Mouse (Mus musculus): Measurements from ENCODE around the gene Tpx2. TPM values are rescaled to one million over a fixed set of nuclear protein-coding genes. Genes with fewer than 3 reads are reported as not detected.

The Tpx2 gene
- polyA plus RNA-seq, 1 experiment = 16.1 TPM

DNA sequence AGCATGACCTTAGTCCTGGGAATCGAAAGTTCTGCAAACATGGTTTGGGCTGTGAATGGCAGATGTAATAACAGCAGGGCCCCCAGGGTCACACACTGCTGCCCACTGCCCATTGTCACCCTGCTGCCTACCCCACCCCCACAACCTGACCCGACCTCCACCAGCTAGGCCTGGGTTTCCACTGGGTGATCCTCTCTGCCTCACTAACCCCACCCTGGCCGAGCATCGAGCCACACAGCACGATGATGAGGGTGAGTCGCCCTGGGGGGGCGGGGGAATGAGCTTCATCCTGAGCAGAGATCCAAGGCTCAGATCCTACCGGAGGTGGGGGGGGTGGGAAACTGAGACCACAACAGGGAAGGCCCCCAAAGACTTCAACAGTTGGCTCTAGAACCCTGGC lies 76.4 kb downstream of the Tpx2 start:
- no peak overlapping the region for H3K4me3 ChIP-seq (ENCODE audit: control insufficient read depth, insufficient read depth, low read length)
- TF ChIP-seq CTCF (IDR thresholded peaks at IDR 0.05; ENCODE audit: borderline replicate concordance, control insufficient read depth, extremely low read depth, insufficient read depth, low read length, poor library complexity) = no peak
- no peak for TF ChIP-seq POLR2A (IDR thresholded peaks at IDR 0.05; ENCODE audit: control insufficient read depth, extremely low read depth, insufficient read depth, low read length, poor library complexity)
- WGBS = 78% methylated on average over 8 of the region's 8 CpGs
- H3K36me3 ChIP-seq (ENCODE audit: control insufficient read depth, insufficient read depth, low read length) = no peaks in the 10 kb centered on the region
- no peaks in the 10 kb centered on the region for H3K27me3 ChIP-seq (ENCODE audit: control insufficient read depth, insufficient read depth, low read length)
- DNase-seq = no peak
- no peaks in the 10 kb centered on the region for H3K4me1 ChIP-seq (replicated peaks; ENCODE audit: control insufficient read depth, insufficient read depth, low read length)
- H3K27ac ChIP-seq (ENCODE audit: control insufficient read depth, insufficient read depth, low read length) = no peak overlapping the region

DNA sequence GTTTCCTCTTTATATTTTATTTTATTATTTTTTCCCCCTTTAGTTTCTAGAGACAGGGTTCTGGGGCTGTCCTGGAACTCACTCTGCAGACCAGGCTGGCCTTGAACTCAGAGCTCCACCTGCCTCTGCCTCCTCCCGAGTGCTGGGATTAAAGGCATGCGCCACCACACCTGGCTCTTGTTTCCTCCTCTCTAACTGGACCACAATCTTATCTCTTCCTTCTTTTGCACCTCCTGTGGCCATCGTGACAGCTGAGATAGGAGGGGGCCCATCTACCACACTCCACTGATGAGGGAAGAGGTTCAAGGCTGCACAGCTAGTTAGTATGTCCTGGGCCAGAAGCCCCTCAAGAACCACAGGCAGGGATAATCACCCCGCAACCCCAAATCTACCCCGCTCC lies 76.8 kb downstream of the Tpx2 start:
- no peaks in the 10 kb centered on the region for H3K36me3 ChIP-seq (ENCODE audit: control insufficient read depth, insufficient read depth, low read length)
- H3K27ac ChIP-seq (ENCODE audit: control insufficient read depth, insufficient read depth, low read length) = no peak overlapping the region
- no peak for TF ChIP-seq CTCF (IDR thresholded peaks at IDR 0.05; ENCODE audit: borderline replicate concordance, control insufficient read depth, extremely low read depth, insufficient read depth, low read length, poor library complexity)
- no peak for DNase-seq
- H3K4me3 ChIP-seq (ENCODE audit: control insufficient read depth, insufficient read depth, low read length) = no peak overlapping the region
- H3K27me3 ChIP-seq (ENCODE audit: control insufficient read depth, insufficient read depth, low read length) = no peaks in the 10 kb centered on the region
- no peaks in the 10 kb centered on the region for H3K4me1 ChIP-seq (replicated peaks; ENCODE audit: control insufficient read depth, insufficient read depth, low read length)
- 45% methylated on average over 5 of the region's 5 CpGs for WGBS

DNA sequence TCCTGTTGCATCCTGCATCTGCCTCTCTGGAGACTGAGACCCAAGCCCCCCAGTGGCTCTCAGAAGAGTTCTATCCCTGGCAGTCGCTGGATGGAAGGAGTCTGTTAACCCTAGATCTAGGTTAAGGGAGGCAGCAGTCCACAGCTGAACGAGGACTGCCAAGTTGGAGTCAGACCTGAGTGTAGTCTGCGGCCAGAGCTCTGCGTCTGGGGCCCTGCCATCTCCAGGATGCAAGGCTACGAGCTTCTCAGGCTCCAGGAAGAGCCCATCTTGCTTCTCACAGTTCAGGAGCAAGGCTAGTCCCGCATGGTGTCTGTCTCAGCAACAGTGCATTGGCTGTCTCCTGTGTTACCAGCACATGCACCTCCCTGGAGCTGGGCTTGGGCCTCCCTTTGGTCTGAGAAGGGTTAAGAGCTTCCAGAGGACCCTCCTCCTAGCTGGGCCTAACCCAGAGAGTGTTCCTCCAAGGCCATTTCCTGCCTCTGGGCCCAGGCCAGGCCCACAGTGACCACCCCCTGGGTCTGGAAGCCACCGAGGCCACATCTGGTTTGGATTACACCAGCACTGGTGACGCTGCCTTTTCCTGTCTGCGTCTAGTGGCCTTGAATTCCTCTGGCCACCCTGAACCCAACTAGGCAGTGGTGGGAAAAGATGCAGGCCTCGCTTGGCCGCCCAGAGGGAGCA lies 77.6 kb downstream of the Tpx2 start:
- Histone ChIP-seq H3K4me3 (ENCODE audit: control insufficient read depth, insufficient read depth, low read length) (no peak overlapping the region), H3K27ac (ENCODE audit: control insufficient read depth, insufficient read depth, low read length) (no peak overlapping the region), H3K36me3 (ENCODE audit: control insufficient read depth, insufficient read depth, low read length) (no peaks in the 10 kb centered on the region), H3K27me3 (ENCODE audit: control insufficient read depth, insufficient read depth, low read length) (no peaks in the 10 kb centered on the region), H3K4me1 (replicated peaks; ENCODE audit: control insufficient read depth, insufficient read depth, low read length) (no peaks in the 10 kb centered on the region)
- 76% methylated on average over 11 of the region's 11 CpGs for WGBS
- no peak for DNase-seq
- TF ChIP-seq CTCF (IDR thresholded peaks at IDR 0.05; ENCODE audit: borderline replicate concordance, control insufficient read depth, extremely low read depth, insufficient read depth, low read length, poor library complexity) (no peak), POLR2A (IDR thresholded peaks at IDR 0.05; ENCODE audit: control insufficient read depth, extremely low read depth, insufficient read depth, low read length, poor library complexity) (no peak)

DNA sequence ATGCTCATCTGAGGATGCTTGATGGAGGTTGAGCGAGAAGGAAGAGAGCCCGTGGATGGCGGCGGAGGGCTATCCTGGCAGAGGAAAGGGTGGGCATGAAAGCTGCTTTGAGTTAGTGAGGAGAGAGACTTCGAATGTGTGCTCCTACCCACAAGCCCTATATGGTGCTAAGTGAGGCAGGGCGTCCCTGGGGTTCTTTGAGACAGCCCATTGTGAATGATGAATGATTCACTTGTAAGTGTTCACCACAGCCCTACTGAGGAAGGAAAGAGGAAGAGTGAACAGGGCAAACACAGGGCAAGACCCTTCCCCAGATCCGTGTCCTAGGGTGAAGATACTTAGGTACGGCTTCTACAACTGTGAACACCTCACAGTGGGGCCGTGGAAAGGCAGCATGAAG lies 79.1 kb downstream of the Tpx2 start:
- no peaks in the 10 kb centered on the region for H3K36me3 ChIP-seq (ENCODE audit: control insufficient read depth, insufficient read depth, low read length)
- H3K27ac ChIP-seq (ENCODE audit: control insufficient read depth, insufficient read depth, low read length) = no peak overlapping the region
- TF ChIP-seq POLR2A (IDR thresholded peaks at IDR 0.05; ENCODE audit: control insufficient read depth, extremely low read depth, insufficient read depth, low read length, poor library complexity) = no peak
- TF ChIP-seq CTCF (IDR thresholded peaks at IDR 0.05; ENCODE audit: borderline replicate concordance, control insufficient read depth, extremely low read depth, insufficient read depth, low read length, poor library complexity) = no peak
- H3K27me3 ChIP-seq (ENCODE audit: control insufficient read depth, insufficient read depth, low read length) = no peaks in the 10 kb centered on the region
- DNase-seq = no peak
- no peaks in the 10 kb centered on the region for H3K4me1 ChIP-seq (replicated peaks; ENCODE audit: control insufficient read depth, insufficient read depth, low read length)
- WGBS = 77% methylated on average over 9 of the region's 9 CpGs
- H3K4me3 ChIP-seq (ENCODE audit: control insufficient read depth, insufficient read depth, low read length) = no peak overlapping the region

DNA sequence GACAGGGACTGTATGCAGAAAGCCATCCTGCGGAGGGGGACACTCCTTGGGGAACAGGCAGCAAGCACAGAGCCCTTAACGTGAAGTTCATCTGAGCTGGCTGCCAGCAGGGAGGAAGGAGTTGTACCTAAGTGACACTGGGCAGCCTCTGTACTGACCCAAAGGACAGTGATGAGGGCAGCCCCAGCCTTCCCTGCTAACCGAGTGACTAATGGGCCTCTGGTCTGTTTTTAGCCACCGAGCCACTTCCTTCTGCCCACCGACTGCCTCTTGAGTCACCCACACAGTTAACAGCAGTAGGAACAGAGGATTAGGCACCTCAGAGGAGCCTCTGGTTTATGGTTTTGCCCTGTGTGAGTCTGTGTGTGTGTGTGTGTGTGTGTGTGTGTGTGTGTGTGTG lies 79.6 kb downstream of the Tpx2 start:
- no peak for TF ChIP-seq CTCF (IDR thresholded peaks at IDR 0.05; ENCODE audit: borderline replicate concordance, control insufficient read depth, extremely low read depth, insufficient read depth, low read length, poor library complexity)
- TF ChIP-seq POLR2A (IDR thresholded peaks at IDR 0.05; ENCODE audit: control insufficient read depth, extremely low read depth, insufficient read depth, low read length, poor library complexity) = no peak
- 45% methylated on average over 5 of the region's 5 CpGs for WGBS
- Histone ChIP-seq H3K4me1 (replicated peaks; ENCODE audit: control insufficient read depth, insufficient read depth, low read length) (no peaks in the 10 kb centered on the region), H3K27me3 (ENCODE audit: control insufficient read depth, insufficient read depth, low read length) (no peaks in the 10 kb centered on the region), H3K27ac (ENCODE audit: control insufficient read depth, insufficient read depth, low read length) (no peak overlapping the region), H3K36me3 (ENCODE audit: control insufficient read depth, insufficient read depth, low read length) (no peaks in the 10 kb centered on the region), H3K4me3 (ENCODE audit: control insufficient read depth, insufficient read depth, low read length) (no peak overlapping the region)
- no peak for DNase-seq

DNA sequence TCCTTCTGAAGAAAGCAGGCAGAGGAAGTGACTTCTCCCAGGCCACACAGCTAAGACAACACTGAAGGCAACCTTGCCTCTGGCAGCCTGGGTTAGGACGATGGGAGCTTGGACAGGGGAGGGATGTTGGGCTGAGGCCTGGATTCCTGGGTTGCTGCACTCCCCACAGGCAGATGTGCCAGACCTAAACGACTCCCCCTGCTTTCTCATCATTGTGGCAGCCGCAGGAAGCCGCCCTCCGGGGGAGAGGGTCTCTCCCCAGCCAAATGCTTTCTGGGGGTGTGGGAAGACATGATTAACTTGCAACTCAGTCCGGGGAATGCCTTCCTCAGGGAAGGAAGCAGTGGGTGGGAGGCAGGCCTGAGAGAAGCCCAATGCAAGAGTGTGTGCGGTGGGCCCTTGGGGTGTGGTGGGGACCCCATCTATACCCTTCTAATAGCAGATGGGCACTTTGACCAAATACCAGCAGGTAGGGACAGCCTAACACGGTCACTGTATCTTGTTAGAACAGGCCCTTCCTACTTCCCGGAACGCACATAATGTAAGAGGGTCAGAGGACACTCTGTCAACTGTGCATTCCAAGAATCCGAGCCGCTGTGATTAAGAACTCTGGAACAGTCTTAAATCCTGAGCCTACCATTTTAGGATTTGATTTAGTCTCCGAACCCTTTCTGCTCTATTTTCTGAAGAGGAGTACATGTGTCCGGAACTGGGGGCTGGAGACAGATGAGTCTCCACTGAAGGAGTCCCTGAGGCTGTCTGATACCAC lies 80.6 kb downstream of the Tpx2 start:
- no peak overlapping the region for H3K4me3 ChIP-seq (ENCODE audit: control insufficient read depth, insufficient read depth, low read length)
- H3K27me3 ChIP-seq (ENCODE audit: control insufficient read depth, insufficient read depth, low read length) = no peaks in the 10 kb centered on the region
- no peak overlapping the region for H3K27ac ChIP-seq (ENCODE audit: control insufficient read depth, insufficient read depth, low read length)
- WGBS = 87% methylated on average over 14 of the region's 14 CpGs
- H3K36me3 ChIP-seq (ENCODE audit: control insufficient read depth, insufficient read depth, low read length) = no peaks in the 10 kb centered on the region
- no peaks in the 10 kb centered on the region for H3K4me1 ChIP-seq (replicated peaks; ENCODE audit: control insufficient read depth, insufficient read depth, low read length)
- TF ChIP-seq POLR2A (IDR thresholded peaks at IDR 0.05; ENCODE audit: control insufficient read depth, extremely low read depth, insufficient read depth, low read length, poor library complexity) (no peak), CTCF (IDR thresholded peaks at IDR 0.05; ENCODE audit: borderline replicate concordance, control insufficient read depth, extremely low read depth, insufficient read depth, low read length, poor library complexity) (no peak)
- DNase-seq = no peak

Data from thymus, adult 2 months (tissue).